Mouse (Mus musculus): Measurements from ENCODE around the gene Arl14.
A peak's percentile ranks its signal among the peaks of the same experiment; 100 is the strongest.

The Arl14 gene

GRCm38 (mm10) chr3:69221806-69222501 lies at the start of gene Arl14:
Arl14 (plus strand) TSS chr3:69222419.
- no peak for DNase-seq (ENCODE audit: low spot score)

DNA sequence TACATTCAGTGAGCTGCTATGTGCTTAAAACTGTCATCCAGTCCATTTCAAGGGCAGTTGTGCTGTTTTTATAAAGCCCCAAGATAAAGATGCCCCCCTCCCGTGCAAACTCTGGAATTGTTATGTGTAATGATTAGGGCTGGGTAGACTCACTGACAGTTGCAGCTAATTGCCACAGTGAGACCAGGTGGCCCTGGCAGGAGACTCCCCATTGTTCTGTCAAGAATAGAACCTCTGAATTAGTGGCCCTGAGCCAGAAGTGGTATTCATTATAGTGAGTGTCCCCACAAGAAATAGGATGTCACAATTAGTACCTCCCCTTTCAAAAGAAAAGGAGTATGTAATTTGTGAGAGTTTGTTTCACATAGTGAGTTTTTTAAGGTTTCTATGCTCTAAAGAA lies 47.0 kb upstream of the Arl14 start:
- no peak for DNase-seq (ENCODE audit: low spot score)

- no peak for DNase-seq (ENCODE audit: low spot score)
These were observed 44.9 kb upstream of the Arl14 start for GRCm38 (mm10) chr3:69177168-69177797.

DNA sequence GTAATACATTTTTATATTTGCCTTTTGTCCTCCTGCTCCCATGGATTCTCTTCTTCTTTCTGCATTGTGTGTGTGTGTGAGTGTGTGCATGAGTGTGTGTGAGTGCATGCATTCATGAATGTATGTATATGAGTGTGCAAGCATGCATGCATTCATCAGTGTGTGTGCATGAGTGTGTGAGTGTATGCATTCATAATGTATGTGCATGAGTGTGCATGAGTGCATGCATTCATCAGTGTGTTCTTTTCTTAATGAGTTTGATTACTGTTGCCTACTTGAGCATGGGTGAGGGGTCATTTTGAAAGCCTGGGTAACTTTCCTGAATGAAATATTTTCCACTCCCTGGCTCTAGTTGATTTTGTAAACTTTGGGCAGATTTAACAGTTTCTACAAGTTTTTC lies 44.3 kb upstream of the Arl14 start:
- DNase-seq (ENCODE audit: low spot score): no peak

DNA sequence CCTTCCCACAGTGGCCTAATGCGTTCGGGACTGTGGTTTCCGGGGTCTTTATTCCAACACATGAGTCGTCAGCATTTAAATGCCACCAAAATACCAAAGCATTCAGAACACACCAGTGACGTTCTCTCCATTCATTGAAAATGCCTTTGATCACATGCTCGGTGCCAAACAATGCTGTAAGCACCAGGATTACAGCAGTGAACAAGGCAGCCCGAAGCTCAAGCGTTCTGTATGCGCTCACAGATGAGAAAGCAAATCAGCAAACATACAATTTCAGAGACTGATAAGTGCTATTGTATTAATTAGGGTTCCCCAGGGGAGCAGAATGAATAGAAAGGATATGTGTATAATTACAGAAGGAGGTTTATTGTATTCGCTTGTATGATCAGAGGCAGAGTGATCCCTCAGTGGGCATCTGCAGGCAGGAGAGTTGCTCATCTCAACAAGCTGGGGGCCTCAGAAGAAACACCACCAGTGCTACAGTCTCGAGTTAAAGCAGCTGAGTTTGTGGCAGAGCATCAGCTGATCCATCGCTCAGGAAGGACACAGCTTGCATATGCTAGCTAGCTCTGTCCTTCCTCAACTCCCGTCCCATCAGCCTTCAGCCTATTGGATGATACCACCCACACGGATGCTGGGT lies 43.7 kb upstream of the Arl14 start:
- DNase-seq (ENCODE audit: low spot score): no peak

DNA sequence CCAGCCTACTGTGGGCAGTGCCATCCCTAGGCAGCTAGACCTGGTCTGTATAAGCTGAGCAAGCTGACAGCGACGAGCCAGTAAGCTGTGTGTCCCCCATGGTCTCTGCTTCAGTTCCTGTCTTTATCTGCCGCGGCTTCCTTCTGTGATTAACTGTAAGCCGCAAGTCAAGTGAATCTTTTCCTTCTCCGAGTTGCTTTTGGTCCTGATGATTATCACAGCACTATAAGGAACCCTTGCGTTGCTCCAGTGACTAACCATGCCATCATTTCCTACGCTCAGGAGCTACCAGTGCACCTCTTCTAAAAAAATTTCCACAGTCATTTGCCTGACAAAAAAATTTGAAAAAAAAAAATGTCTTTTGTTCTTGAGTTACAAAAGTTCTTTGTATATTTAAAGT lies 40.7 kb upstream of the Arl14 start:
- DNase-seq (ENCODE audit: low spot score): no peak

DNA sequence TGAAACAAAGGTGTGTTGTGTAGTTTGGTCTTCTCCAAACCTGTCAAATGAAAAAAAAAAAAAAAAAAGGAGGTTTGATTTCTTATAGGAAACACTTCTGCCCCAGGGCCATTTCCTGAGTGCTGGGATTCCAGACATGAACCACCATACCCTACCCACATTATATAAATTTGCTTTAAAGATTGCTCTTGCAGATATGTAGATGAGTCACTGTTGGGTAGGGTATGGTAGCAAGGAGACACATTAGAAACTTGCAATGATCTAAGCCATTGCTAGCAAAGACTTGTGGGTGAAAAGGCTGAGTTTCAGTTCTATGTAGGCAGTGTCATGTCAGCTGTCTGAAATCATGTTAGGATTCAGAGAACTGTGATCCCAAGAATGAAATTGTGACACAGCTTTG lies 40.0 kb upstream of the Arl14 start:
- DNase-seq (ENCODE audit: low spot score): no peak

DNA sequence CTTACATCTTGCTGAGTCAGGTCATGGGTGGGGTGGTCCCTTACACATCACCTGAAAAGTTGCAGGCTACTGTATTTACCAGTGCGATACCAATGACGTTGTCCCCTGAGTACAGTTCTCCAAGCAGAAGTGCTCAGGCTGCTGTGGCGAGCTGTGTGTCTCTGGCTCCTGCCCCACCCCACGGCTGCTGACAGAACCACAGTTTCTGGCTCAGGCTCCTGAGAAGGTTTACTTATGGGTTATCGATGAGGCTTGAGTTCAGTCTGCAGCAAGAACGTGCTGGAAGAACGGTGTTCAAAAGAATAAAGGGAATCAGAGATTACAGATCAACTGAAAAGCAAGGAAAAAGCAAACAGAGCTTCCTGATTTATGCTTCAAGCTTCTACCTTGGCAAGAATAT lies 37.0 kb upstream of the Arl14 start:
- no peak for DNase-seq (ENCODE audit: low spot score)

- DNase-seq (ENCODE audit: low spot score): no peak
These were observed 36.2 kb upstream of the Arl14 start for GRCm38 (mm10) chr3:69186031-69186430.

DNA sequence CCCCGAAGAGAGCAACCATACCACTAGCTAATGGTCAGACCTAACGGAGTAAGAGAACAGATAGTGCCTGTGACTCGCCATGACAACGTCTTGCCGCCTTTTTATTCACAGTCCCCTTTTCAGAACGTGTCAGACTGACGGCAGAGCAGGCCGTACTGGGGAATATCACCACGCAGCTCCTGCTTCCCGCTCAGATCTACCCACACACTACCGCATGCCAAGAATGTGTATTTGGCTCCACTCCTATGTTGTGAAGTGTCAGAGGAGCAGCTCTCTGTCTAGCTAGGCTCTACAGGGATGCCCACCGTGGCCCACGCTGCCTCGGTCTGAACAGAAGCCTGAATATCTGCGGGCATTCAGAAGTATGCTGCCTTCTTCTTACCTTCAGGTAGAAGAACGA lies 35.6 kb upstream of the Arl14 start:
- peak; percentile 8 for DNase-seq (ENCODE audit: low spot score)

- DNase-seq (ENCODE audit: low spot score): no peak
These were observed 29.2 kb upstream of the Arl14 start for GRCm38 (mm10) chr3:69192995-69193394.

DNA sequence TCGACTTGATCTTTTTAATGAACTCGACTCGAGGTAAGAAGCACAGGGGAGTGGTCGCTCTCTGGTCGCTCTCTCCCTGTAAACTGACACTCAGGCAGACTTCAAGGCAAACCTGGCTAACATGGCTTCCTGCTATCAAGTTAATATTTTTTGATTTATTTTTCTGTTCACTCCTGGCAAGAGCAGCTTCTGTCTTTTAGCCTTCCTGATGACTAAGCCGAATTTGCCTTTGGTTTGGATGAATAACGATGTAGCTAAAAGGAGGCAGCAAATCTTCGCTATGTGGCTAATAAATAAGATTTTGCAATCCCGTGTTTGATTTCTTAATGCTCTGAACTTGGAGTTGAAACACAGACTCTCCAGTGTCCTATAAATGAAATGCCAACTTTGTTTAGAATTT lies 27.7 kb upstream of the Arl14 start:
- DNase-seq (ENCODE audit: low spot score): no peak

GRCm38 (mm10) chr3:69195251-69195650 lies 27.0 kb upstream of the Arl14 start:
- no peak for DNase-seq (ENCODE audit: low spot score)

DNA sequence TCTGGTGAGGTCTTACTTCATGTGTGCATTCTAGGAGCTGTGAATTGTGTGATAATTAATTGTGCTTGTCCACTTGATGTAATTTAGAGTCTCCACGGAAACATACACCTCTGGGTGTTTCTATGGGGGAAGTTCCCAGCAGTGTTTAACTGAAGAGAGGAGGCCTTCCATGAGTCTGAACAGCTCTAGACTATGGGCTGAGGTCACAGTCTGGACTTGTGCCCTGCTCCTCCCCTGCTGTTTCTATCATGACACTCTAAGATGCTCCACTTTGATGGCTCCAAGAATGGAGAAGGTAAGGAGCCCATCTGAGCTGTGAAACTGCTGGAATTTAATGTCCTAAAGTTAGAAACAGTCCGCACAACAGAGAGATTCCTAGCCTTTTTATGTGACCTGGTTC lies 24.1 kb upstream of the Arl14 start:
- DNase-seq (ENCODE audit: low spot score): no peak

GRCm38 (mm10) chr3:69200251-69200650 lies 22.0 kb upstream of the Arl14 start:
- DNase-seq (ENCODE audit: low spot score): no peak

- DNase-seq (ENCODE audit: low spot score): no peak
These were observed 21.0 kb upstream of the Arl14 start for GRCm38 (mm10) chr3:69201206-69201605.

- no peak for DNase-seq (ENCODE audit: low spot score)
These were observed 19.3 kb upstream of the Arl14 start for GRCm38 (mm10) chr3:69202876-69203275.

- no peak for DNase-seq (ENCODE audit: low spot score)
These were observed 16.8 kb upstream of the Arl14 start for GRCm38 (mm10) chr3:69205266-69206054.

DNA sequence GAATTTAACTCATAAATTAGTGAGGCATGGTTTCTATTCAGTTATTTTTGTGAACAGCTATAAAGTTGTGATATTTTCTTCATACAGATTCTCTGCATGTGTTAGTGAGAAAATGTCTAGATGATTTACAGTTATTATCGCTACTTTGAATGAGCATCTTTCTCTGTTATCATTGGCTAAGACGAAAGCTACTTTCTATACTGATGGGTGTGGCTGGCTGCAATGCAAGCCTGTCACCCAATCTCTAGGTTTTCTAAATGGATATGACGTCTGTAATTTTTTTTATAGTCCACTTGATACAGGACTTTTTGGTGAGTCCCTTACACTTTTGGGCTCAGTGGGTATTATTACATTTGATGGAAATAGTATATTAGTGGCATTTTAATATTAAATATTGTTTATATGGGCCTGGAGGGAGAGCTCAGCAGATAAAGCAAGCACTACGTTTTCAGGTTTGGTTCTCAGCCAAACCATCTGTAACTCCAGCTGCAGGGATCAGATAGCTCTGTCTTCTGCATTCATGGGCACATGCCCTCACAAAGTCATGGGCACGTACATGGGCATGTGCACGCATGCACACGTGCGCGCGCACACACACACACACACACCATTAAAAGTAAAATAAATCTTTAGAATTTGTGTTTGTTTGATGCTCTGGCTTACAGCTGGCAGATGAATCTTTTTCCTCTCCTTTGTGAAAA lies 15.9 kb upstream of the Arl14 start:
- no peak for DNase-seq (ENCODE audit: low spot score)

- DNase-seq (ENCODE audit: low spot score): no peak
These were observed 13.5 kb upstream of the Arl14 start for GRCm38 (mm10) chr3:69208441-69209309.

GRCm38 (mm10) chr3:69212246-69212645 lies 10.0 kb upstream of the Arl14 start:
- no peak for DNase-seq (ENCODE audit: low spot score)

Data from ovary, postnatal 36 days (tissue).